Mouse (Mus musculus): ENCODE measurements at regions not wholly inside any gene's neighbourhood (a gene's known extent, or its start where the extent isn't known, plus 50 kb on each side); places are given as distances from the start of the nearest gene placed in this dataset.
"Not testable (repeated sequence)": the region's sequence is repeated elsewhere in the genome, so short reads cannot be mapped to it uniquely, and the experiment has no call there.

DNA sequence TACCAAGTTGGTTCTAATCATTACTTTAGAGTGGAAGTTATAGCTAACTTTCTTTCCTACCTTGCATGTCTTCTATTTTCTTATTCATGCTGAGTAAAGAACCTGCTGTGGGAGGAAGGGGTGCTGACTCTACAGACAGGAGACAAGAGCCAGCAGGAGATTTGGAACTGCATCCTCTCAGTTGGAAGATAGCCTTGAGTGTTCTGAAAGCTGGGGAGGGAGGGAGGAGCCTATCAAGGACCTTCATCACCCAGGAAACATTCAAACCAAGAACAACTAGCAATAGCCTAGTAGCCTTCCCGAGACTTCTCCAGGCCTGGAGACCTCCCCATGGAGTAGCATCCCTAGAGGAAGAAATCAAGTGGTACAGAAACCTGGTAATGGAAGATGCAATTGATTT is 146.1 kb upstream of the Zfp648 start:
- in situ Hi-C loops (cut with MboI; ENCODE audit: low pct_unique_long_range_greater_than_20kb), result no loop called here
- ATAC-seq, result no peak
- peaks cover 20% of the 10 kb centered on the region for H3K27me3 ChIP-seq
- TF ChIP-seq CTCF (IDR thresholded peaks at IDR 0.05), result no peak
- ChIA-PET CTCF (interaction anchor here (1.1 kb wide), 1 partner anchor 17 kb away, joined by 3 read pairs; no protein-coding TSS in a partner anchor), POLR2A (no interaction called here)
- DNase-seq (ENCODE audit: low read depth, low spot score), result no peak

- POLR2A ChIA-PET; CTCF ChIA-PET; in situ Hi-C loops (cut with MboI; ENCODE audit: low pct_unique_long_range_greater_than_20kb); DNase-seq (ENCODE audit: low read depth, low spot score); ATAC-seq: not testable (repeated sequence)
- H3K27me3 ChIP-seq, result peaks cover 13% of the 10 kb centered on the region
Measured at GRCm38 (mm10) chr1:154061397-154061796, 139.6 kb upstream of the Zfp648 start.

DNA sequence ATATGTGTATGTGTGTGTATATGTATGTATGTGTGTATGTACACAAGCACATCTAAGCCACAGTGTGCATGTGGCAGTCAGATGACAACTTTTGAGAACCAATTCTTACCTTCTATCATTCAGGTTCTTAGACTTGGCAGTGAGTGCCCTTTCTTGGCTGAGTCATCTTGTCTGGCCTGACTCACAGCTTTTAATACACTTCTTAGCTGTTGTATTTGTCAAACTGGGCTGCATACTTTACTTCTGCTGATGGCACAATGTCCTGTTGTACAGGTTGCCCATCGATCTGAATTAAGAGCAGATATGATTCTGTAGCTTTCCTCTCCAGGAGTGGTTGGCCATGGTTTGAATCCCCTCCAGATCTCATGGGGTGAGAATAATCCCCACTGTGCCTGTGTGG is 139.1 kb upstream of the Zfp648 start:
- ATAC-seq, result no peak
- no peak for DNase-seq (ENCODE audit: low read depth, low spot score)
- TF ChIP-seq CTCF (IDR thresholded peaks at IDR 0.05), result no peak
- in situ Hi-C loops (cut with MboI; ENCODE audit: low pct_unique_long_range_greater_than_20kb), result no loop called here
- POLR2A ChIA-PET, result no interaction called here
- CTCF ChIA-PET, result no interaction called here
- H3K27me3 ChIP-seq, result peaks cover 9% of the 10 kb centered on the region

DNA sequence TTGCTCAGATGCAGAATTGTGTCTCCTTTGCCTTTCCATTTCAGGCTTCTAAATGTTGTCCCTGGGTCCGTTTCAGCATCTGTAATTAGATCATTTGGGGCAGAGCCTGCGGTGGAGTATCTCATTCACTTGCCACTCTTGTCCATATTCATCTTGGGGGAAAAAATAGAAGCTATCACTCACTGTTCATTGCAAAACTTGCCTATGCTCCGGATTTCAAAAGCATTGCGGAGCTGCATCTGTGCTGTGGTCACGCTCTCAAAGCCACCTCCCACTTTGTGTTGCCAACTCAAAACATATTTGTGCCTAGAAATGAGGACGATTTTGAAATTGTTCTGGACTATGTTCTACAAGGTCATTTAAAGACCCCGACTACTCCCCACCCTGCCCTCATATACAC is 138.3 kb upstream of the Zfp648 start:
- CTCF ChIA-PET, result no interaction called here
- H3K27me3 ChIP-seq, result peaks cover 9% of the 10 kb centered on the region
- ATAC-seq, result no peak
- in situ Hi-C loops (cut with MboI; ENCODE audit: low pct_unique_long_range_greater_than_20kb), result no loop called here
- no peak for TF ChIP-seq CTCF (IDR thresholded peaks at IDR 0.05)
- no peak for DNase-seq (ENCODE audit: low read depth, low spot score)
- POLR2A ChIA-PET, result no interaction called here

GRCm38 (mm10) chr1:154064633-154065032 is 136.4 kb upstream of the Zfp648 start:
- POLR2A ChIA-PET, result no interaction called here

DNA sequence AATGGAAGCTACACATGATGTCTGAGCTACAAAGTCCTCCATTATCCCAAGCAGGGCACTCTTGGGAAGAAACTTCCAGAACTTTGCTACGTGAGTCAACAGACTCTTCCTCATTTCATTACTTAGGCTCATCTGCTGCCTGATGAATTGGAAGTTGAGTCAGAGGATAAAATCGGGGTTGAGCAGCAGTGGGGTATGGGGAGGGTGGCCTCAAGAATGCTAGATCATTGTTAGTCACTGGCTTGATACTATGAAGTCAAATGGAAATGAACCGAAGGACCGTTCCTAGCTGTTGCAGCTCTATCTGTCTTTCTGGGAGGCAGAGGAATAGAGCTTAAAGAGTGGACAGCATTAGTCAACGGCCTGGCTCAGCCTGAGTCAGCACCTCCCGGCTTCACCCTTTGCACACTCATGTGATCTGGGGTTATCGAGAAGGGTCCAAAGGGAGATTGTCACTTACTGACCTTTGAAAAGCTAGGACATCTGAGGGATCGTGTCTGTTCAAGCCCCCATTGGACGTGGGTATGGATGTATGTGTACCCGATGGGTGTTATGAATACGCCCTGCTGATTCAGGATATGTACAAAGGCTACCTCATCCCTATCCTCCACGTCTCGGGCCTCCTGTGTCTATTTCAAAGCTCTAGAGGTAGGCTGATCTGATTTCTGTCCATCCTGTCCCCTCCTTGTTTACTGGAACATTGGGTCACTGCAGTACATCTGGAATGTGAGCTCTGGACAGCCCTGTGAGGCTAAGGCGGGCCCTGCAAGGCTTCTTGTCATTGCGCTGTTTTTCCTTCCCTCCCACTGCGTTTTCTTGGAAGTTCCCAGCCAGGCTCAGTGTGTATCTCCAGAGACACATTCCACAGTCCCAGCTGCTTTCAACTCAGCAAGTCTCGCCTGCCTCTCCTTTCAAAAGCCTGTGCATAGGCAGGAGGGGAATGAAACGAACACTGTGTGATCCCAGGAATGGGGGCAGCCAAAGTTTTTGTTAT is 135.4 kb upstream of the Zfp648 start:
- TF ChIP-seq CTCF (IDR thresholded peaks at IDR 0.05), result no peak
- ATAC-seq (no peak), DNase-seq (ENCODE audit: low read depth, low spot score) (no peak)
- CTCF ChIA-PET, result interaction anchor here (1.4 to 1.5 kb wide), 2 partner anchors 53 kb away, joined by 4 read pairs; no protein-coding TSS in a partner anchor
- in situ Hi-C loops (cut with MboI; ENCODE audit: low pct_unique_long_range_greater_than_20kb), result no loop called here
- POLR2A ChIA-PET, result no interaction called here
- peaks cover 5% of the 10 kb centered on the region for H3K27me3 ChIP-seq

More at GRCm38 (mm10) chr1:154064633-154065032, 136.4 kb upstream of the Zfp648 start:
- H3K27me3 ChIP-seq, result peaks cover 3% of the 10 kb centered on the region
- ATAC-seq (no peak), DNase-seq (ENCODE audit: low read depth, low spot score) (no peak)
- in situ Hi-C loops (cut with MboI; ENCODE audit: low pct_unique_long_range_greater_than_20kb), result no loop called here
- no peak for TF ChIP-seq CTCF (IDR thresholded peaks at IDR 0.05)
- CTCF ChIA-PET, result interaction anchor here (1.4 kb wide), 1 partner anchor 54 kb away, joined by 4 read pairs; no protein-coding TSS in a partner anchor

- in situ Hi-C loops (cut with MboI; ENCODE audit: low pct_unique_long_range_greater_than_20kb), result no loop called here
- peaks cover 12% of the 10 kb centered on the region for H3K27me3 ChIP-seq
- POLR2A ChIA-PET, result no interaction called here
- no peak for TF ChIP-seq CTCF (IDR thresholded peaks at IDR 0.05)
- no peak for DNase-seq (ENCODE audit: low read depth, low spot score)
- CTCF ChIA-PET, result no interaction called here
- ATAC-seq, result no peak
Measured at GRCm38 (mm10) chr1:154067856-154068255, 133.1 kb upstream of the Zfp648 start.

DNA sequence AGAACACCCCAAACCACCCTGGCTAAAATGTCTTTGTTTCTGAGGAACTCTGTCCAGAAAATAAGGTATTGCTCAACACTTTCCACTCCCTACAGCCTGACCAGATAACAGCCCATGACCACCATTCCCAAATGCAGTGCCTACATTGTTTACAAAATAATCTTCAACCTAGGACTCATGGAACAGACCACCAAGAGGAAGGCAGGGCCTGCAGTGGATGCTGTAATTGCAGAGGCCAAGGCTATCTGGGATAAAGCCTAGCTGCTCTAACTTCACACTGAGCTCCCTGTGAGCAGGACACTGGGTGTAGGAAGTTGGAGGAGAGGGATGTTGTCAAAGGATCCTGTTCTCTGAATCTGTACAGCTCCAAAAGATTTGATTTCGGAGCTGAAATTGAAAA is 126.7 kb upstream of the Zfp648 start:
- DNase-seq (ENCODE audit: low read depth, low spot score), result no peak
- in situ Hi-C loops (cut with MboI; ENCODE audit: low pct_unique_long_range_greater_than_20kb), result no loop called here
- ChIA-PET CTCF (no interaction called here), POLR2A (no interaction called here)
- no peak for TF ChIP-seq CTCF (IDR thresholded peaks at IDR 0.05)
- H3K27me3 ChIP-seq, result peaks cover 18% of the 10 kb centered on the region
- no peak for ATAC-seq

DNA sequence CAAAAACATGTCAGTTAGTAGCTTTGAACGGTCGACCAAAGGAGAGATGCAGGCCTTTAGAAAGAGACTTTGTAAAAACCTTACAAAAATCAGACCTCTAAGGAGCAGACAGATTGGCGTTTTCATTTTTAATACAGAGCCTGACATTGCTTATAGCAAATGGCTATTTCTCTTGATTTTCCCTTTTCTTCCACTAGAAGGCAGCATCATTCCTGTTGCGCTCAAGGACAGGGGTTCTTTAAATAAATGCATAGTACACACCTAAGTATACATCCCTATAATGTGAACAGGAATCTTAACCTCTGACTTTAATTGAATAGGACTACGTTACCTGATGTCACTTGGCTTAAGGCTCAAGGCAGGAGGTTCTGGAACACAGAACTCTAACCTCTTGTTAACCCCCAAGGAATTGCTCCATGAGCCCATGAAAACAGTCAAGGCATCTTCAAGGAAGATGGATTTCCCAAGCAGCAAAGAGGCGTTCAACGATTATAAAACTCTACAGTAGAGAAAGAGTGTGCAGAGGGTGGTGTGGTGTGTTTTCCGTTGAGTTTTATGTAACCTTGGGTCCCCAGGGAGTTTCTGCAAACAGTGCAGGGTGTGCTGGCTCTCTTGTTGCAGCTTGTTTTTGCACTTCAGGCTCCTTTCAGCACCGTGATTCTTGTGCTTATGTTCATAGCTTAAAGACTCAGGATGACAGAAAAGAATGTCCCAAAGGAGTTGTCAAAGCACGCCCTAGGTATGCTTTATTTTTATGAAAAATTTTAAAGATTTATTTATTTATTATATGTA is 124.1 kb upstream of the Zfp648 start:
- ATAC-seq, result no peak
- POLR2A ChIA-PET, result no interaction called here
- peak; percentile 47 for TF ChIP-seq CTCF (IDR thresholded peaks at IDR 0.05)
- no peak for DNase-seq (ENCODE audit: low read depth, low spot score)
- in situ Hi-C loops (cut with MboI; ENCODE audit: low pct_unique_long_range_greater_than_20kb), result no loop called here
- H3K27me3 ChIP-seq, result peaks cover 12% of the 10 kb centered on the region
- CTCF ChIA-PET, result interaction anchor here (0.7 to 2.0 kb wide), 8 partner anchors 8 to 109 kb away, joined by 3 to 9 read pairs (median 3); no protein-coding TSS in a partner anchor

DNA sequence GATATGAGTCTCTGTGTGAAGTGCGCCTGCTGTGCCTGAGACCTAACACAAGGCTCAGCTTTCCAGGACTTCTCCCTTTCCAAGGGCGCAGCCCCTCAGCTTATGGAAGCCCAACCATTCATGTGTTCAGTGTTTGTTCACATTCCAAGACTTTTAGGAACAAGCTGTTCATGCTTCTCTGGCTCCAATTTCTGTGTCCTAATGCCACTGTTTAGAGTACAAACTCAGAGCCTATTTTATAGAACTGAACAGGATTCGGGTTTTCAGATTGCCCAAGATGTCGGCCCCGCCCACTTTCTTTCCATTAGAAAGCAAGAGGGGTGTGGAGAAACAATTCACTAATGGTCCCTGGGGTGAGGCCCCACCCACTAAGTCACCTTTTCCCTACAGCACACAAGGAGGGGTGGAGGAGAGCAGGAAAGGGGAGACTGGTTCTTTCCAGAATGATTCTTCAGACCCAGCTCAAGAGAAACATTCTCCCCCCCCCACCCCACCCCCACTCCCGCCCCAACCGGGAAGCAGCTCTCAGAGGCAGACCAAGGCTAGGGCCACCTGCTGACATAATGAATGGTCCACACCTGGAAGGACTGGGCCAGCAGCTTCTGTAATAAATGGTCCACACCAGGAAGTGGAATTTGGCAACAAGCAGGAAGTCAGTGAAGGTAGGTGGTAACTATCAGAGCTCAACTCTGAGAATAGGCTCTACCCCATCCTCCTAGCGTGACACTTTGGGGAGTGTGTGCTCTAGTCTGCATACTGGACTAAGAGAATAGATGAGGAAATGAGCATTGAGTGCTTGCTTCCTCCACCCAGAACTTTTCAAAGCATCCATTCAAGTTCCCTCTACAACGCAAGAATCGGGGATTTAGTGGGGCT is 120.2 kb upstream of the Zfp648 start:
- DNase-seq (ENCODE audit: low read depth, low spot score), result no peak
- in situ Hi-C loops (cut with MboI; ENCODE audit: low pct_unique_long_range_greater_than_20kb), result loop anchor here (5.0 to 10.0 kb wide), 2 partner anchors 97 to 166 kb away; no protein-coding TSS in a partner anchor
- no peak for ATAC-seq
- CTCF ChIA-PET, result interaction anchor here (1.1 to 1.4 kb wide), 3 partner anchors 33 to 182 kb away, joined by 3 to 4 read pairs (median 4); no protein-coding TSS in a partner anchor
- no peak for TF ChIP-seq CTCF (IDR thresholded peaks at IDR 0.05)
- POLR2A ChIA-PET, result interaction anchor here (1.4 kb wide), 1 partner anchor 38 kb away, joined by 5 read pairs; no protein-coding TSS in a partner anchor
- peaks cover 7% of the 10 kb centered on the region for H3K27me3 ChIP-seq
